Mouse (Mus musculus): ENCODE measurements at regions not wholly inside any gene's neighbourhood (a gene's known extent, or its start where the extent isn't known, plus 50 kb on each side); places are given as distances from the start of the nearest gene placed in this dataset.

DNA sequence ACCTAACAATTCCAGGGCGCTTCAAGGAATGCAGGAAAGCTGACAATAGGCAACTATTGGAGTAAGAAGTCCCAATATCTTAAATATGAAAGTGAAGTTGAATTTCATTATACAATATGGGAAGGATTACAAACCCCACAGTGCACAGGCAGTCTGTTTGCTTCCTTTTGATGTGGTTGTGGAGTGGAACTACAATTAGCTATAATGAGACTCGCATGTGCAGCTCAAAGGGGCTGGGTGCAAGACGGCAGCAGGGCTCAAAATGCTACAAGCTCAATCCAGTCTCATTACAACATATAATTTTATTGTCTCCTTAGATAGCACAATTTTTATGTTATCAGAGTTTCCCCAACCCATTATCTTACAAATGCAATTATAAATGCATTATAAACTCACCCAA lies 54.7 kb upstream of the Ccser1 start:
- no peak for DNase-seq (ENCODE audit: low read depth, low spot score)

DNA sequence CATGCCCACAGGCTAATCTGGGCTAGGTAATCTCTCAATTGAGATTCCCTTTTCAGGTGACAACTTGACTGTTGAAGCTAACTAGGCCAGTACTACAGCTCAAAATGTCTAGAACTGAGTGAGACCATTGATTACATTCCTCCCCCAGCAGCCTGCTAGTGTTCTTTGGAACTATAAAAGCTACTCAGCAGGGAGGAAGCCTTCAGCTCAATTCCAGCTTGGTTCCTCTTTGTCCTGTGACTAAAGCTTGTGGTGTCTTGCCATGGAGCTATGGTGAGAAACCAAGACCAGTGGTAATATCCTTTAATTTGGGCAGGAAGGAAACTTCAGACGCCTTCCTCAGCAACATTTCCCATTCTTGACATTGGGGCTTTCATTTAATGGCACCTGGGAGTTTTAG lies 52.9 kb upstream of the Ccser1 start:
- DNase-seq (ENCODE audit: low read depth, low spot score): no peak

DNA sequence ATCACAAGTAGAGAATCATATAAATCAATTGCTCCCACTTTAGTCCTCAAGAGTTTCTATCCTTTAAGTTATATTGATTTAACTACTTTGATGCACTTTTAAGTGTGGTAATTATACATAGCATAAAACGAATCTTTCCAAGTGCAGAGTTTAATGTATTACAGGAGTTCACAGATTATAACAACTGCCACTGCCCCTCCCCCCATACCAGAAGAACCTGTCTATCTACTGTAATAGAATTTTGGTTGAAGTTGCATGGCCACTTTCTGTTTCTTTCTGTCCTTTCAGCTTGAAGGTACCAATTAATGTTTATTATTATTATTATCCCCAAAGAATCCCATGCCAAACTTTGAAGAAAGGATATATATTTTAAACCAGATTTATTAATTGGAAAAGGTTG lies 51.9 kb upstream of the Ccser1 start:
- DNase-seq (ENCODE audit: low read depth, low spot score): no peak
